Mouse (Mus musculus): Measurements from ENCODE around the gene Tead1. TPM values are rescaled to one million over a fixed set of nuclear protein-coding genes. Genes with fewer than 3 reads are reported as not detected.
A peak's percentile ranks its signal among the peaks of the same experiment; 100 is the strongest.

Tead1 gene
- polyA plus RNA-seq, 1 experiment from 2014 or later = 14.9 TPM

- 0 out of 2 replicates have a peak overlapping the region, but pooled peaks have one; percentile 6 for H3K9ac ChIP-seq (ENCODE audit: low read depth, low read length)
- peak overlapping the region; percentile 29; the same call in 1 of the 2 replicates for H3K4me2 ChIP-seq (ENCODE audit: low read length)
- H3K4me3 ChIP-seq (replicated peaks; ENCODE audit: low read depth, low read length) = no peak overlapping the region
- H3K9me3 ChIP-seq (replicated peaks; ENCODE audit: low read length) = no peaks in the 10 kb centered on the region
- H3K27me3 ChIP-seq (ENCODE audit: insufficient read depth, low read length) = no peaks in the 10 kb centered on the region
- TF ChIP-seq CTCF (IDR thresholded peaks at IDR 0.05; ENCODE audit: low read depth) = no peak
- WGBS = 32% methylated on average over 4 of the region's 4 CpGs
- ATAC-seq (replicated peaks; ENCODE audit: low FRiP score, low read depth) = no peak
- H3K36me3 ChIP-seq (ENCODE audit: insufficient read depth, low read length) = no peaks in the 10 kb centered on the region
- H3K27ac ChIP-seq = peak overlapping the region; percentile 90
- no peak for DNase-seq (ENCODE audit: low spot score)
- H3K4me1 ChIP-seq (replicated peaks; ENCODE audit: insufficient read depth, low read length) = peaks cover 62% of the 10 kb centered on the region
Observed at GRCm38 (mm10) chr7:112696777-112697161, 17.7 kb downstream of the Tead1 start.

GRCm38 (mm10) chr7:112697162-112697841 lies 18.2 kb downstream of the Tead1 start:
- H3K27ac ChIP-seq = peak overlapping the region; percentile 90
- no peaks in the 10 kb centered on the region for H3K27me3 ChIP-seq (ENCODE audit: insufficient read depth, low read length)
- DNase-seq (ENCODE audit: low spot score) (peak; percentile 90), ATAC-seq (replicated peaks; ENCODE audit: low FRiP score, low read depth) (peak; percentile 57; the same call in 1 of the 2 replicates)
- H3K9ac ChIP-seq (ENCODE audit: low read depth, low read length) = 0 out of 2 replicates have a peak overlapping the region, but pooled peaks have one; percentile 13
- no peaks in the 10 kb centered on the region for H3K36me3 ChIP-seq (ENCODE audit: insufficient read depth, low read length)
- no peaks in the 10 kb centered on the region for H3K9me3 ChIP-seq (replicated peaks; ENCODE audit: low read length)
- peak; percentile 43 for TF ChIP-seq CTCF (IDR thresholded peaks at IDR 0.05; ENCODE audit: low read depth)
- 5% methylated on average over 10 of the region's 10 CpGs for WGBS
- peaks cover 61% of the 10 kb centered on the region for H3K4me1 ChIP-seq (replicated peaks; ENCODE audit: insufficient read depth, low read length)
- H3K4me3 ChIP-seq (replicated peaks; ENCODE audit: low read depth, low read length) = no peak overlapping the region
- peak overlapping the region; percentile 29 for H3K4me2 ChIP-seq (ENCODE audit: low read length)

GRCm38 (mm10) chr7:112700082-112700481 lies 21.0 kb downstream of the Tead1 start:
- Histone ChIP-seq H3K4me1 (replicated peaks; ENCODE audit: insufficient read depth, low read length) (peaks cover 54% of the 10 kb centered on the region), H3K9ac (ENCODE audit: low read depth, low read length) (no peak overlapping the region), H3K27ac (no peak overlapping the region), H3K4me3 (replicated peaks; ENCODE audit: low read depth, low read length) (no peak overlapping the region), H3K4me2 (ENCODE audit: low read length) (no peak overlapping the region), H3K36me3 (ENCODE audit: insufficient read depth, low read length) (no peaks in the 10 kb centered on the region), H3K9me3 (replicated peaks; ENCODE audit: low read length) (no peaks in the 10 kb centered on the region), H3K27me3 (ENCODE audit: insufficient read depth, low read length) (no peaks in the 10 kb centered on the region)
- DNase-seq (ENCODE audit: low spot score) = peak; percentile 35
- no peak for TF ChIP-seq CTCF (IDR thresholded peaks at IDR 0.05; ENCODE audit: low read depth)
- ATAC-seq (replicated peaks; ENCODE audit: low FRiP score, low read depth) = peak; percentile 47
- 25% methylated on average over 5 of the region's 5 CpGs for whole genome bisulfite sequencing

GRCm38 (mm10) chr7:112703341-112703740 lies 24.2 kb downstream of the Tead1 start:
- 80% methylated on average over 4 of the region's 4 CpGs for WGBS
- no peak for ATAC-seq (replicated peaks; ENCODE audit: low FRiP score, low read depth)
- no peak overlapping the region for H3K4me2 ChIP-seq (ENCODE audit: low read length)

GRCm38 (mm10) chr7:112705870-112706269 lies 26.8 kb downstream of the Tead1 start:
- no peak for TF ChIP-seq CTCF (IDR thresholded peaks at IDR 0.05; ENCODE audit: low read depth)
- no peak overlapping the region for H3K4me3 ChIP-seq (replicated peaks; ENCODE audit: low read depth, low read length)
- no peak overlapping the region for H3K9ac ChIP-seq (ENCODE audit: low read depth, low read length)
- H3K27me3 ChIP-seq (ENCODE audit: insufficient read depth, low read length) = no peaks in the 10 kb centered on the region
- no peaks in the 10 kb centered on the region for H3K9me3 ChIP-seq (replicated peaks; ENCODE audit: low read length)
- H3K4me2 ChIP-seq (ENCODE audit: low read length) = no peak overlapping the region
- DNase-seq (ENCODE audit: low spot score) (no peak), ATAC-seq (replicated peaks; ENCODE audit: low FRiP score, low read depth) (no peak)
- 32% methylated on average over 9 of the region's 9 CpGs for WGBS
- H3K4me1 ChIP-seq (replicated peaks; ENCODE audit: insufficient read depth, low read length) = peaks cover 20% of the 10 kb centered on the region
- peak overlapping the region; percentile 68 for H3K27ac ChIP-seq
- H3K36me3 ChIP-seq (ENCODE audit: insufficient read depth, low read length) = no peaks in the 10 kb centered on the region

More at GRCm38 (mm10) chr7:112703341-112703740, 24.2 kb downstream of the Tead1 start:
- H3K4me3 ChIP-seq (replicated peaks; ENCODE audit: low read depth, low read length) = no peak overlapping the region
- no peak overlapping the region for H3K27ac ChIP-seq
- H3K27me3 ChIP-seq (ENCODE audit: insufficient read depth, low read length) = no peaks in the 10 kb centered on the region
- H3K9ac ChIP-seq (ENCODE audit: low read depth, low read length) = no peak overlapping the region
- no peaks in the 10 kb centered on the region for H3K36me3 ChIP-seq (ENCODE audit: insufficient read depth, low read length)
- H3K4me1 ChIP-seq (replicated peaks; ENCODE audit: insufficient read depth, low read length) = peaks cover 33% of the 10 kb centered on the region
- no peak for TF ChIP-seq CTCF (IDR thresholded peaks at IDR 0.05; ENCODE audit: low read depth)
- no peaks in the 10 kb centered on the region for H3K9me3 ChIP-seq (replicated peaks; ENCODE audit: low read length)
- DNase-seq (ENCODE audit: low spot score) = no peak

GRCm38 (mm10) chr7:112706756-112707155 lies 27.6 kb downstream of the Tead1 start:
- no peak for DNase-seq (ENCODE audit: low spot score)
- peak; percentile 65; the same call in 1 of the 2 replicates for ATAC-seq (replicated peaks; ENCODE audit: low FRiP score, low read depth)
- Histone ChIP-seq H3K27ac (no peak overlapping the region), H3K36me3 (ENCODE audit: insufficient read depth, low read length) (no peaks in the 10 kb centered on the region), H3K4me1 (replicated peaks; ENCODE audit: insufficient read depth, low read length) (peaks cover 23% of the 10 kb centered on the region), H3K4me3 (replicated peaks; ENCODE audit: low read depth, low read length) (no peak overlapping the region), H3K4me2 (ENCODE audit: low read length) (no peak overlapping the region), H3K27me3 (ENCODE audit: insufficient read depth, low read length) (no peaks in the 10 kb centered on the region), H3K9ac (ENCODE audit: low read depth, low read length) (no peak overlapping the region), H3K9me3 (replicated peaks; ENCODE audit: low read length) (no peaks in the 10 kb centered on the region)
- TF ChIP-seq CTCF (IDR thresholded peaks at IDR 0.05; ENCODE audit: low read depth) = no peak
- 20% methylated on average over 3 of the region's 4 CpGs for WGBS
